Mouse (Mus musculus): Measurements from ENCODE around the gene Coro2a.
A peak's percentile ranks its signal among the peaks of the same experiment; 100 is the strongest.

DNA sequence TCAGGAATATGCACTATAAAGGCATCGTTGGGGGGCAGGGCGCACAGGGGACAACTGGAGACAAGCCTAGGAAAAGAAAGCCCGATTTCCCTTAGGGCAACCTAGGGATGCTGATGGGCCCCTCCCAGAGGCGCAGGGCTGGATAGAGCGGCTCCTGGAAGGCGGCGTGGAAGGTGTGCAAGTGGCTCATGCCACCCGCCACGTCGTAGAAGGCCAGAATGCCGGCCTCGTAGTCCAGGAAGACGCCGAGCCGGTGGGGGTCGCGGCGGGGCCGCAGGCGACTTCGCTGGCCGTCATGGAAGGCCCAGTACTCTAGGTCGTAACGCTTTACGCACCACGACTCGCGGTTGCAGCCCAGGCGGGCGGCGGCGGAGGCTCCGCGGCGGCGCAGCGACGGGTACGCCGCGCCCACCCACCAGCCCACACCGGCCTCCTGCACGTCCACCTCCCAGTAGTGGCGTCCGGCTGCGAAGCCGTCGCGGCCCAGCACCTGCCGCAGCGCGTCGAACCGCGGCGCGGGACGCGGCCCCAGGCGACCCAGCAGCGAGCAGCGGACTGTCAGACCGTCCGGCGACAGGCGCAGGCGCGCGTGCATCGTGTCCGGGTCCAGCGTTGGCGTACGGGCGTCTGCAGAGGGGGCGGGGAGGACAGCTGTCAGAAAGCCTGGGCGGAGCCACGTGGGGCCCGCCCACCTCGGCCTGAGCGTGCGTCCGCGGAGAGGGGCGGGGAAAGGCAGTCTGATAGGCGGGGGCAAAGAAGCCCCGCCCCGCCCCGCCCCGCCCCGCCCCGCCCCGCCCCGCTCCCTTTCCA lies 95.0 kb downstream of the Coro2a start:
- TF ChIP-seq CTCF (IDR thresholded peaks at IDR 0.05; ENCODE audit: control insufficient read depth, insufficient read depth, insufficient read length): no peak
- peak; percentile 91 for TF ChIP-seq MAX (IDR thresholded peaks at IDR 0.05)

All from C2C12 (cell line).